Mouse (Mus musculus) kidney, postnatal 14 days (tissue): ENCODE results near the gene Slc35e4.

Source experiments
- DNase-seq: peaks from one replicate; pipeline ENCODE4 v3.0.0; 2022; ENCODE audit warnings: mixed read lengths

The Slc35e4 gene

DNA sequence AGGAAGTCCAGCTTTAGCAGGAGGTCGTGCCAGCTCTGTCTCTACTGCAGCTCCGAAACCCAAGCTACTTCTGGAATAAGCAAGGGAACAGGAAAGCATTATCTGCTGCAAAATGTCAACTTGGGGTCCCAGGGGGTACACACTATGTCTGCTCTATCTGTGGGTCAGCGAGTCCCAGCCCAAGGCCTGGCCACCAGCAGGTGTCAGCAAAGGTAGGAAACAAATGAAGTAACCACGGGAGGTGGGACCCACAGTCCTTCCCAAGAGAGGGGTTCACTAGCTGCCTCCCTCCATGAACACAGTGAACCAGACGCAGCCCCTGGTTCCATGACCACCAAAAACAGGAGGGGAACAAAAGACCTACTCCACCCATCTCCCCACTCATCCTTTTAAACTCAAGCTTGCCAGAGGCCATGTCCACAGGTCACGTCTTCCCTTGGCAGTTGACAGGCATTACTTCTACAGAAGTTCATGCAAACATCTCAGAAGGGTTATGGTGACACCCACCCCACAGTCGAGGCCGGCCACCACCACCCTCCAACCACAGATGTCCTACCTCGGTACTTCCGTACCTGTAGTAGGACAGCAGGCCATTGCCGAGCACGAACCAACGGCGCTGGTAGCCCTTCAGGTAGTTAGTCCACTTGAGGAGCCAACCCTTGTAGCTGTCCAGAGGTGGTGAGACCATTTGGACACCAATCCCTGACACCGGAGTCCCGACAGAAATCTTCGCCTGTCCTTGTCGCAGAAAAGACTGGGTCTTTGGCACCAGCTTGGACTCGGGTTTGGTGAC is 51.6 kb downstream of the Slc35e4 start:
- DNase-seq, result no peak

DNA sequence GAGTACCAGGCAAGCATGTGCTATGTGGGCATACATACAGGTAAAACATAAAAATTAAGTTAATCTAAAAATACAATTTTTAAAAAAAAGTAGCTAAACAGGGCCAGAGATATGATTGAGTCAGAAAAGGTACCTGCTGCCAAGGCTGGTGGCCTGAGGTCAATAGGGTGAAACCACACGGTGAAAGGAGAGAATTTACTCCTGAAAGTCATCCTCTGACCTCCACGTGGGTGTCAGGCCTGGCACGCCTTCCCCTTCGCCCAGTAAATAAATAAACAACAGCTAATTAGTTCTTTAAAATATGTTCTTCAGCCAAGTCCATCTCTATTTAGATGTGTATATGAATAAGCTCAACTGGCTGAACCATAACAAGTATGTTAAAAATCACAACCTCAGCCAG is 54.1 kb downstream of the Slc35e4 start:
- DNase-seq, result no peak

DNA sequence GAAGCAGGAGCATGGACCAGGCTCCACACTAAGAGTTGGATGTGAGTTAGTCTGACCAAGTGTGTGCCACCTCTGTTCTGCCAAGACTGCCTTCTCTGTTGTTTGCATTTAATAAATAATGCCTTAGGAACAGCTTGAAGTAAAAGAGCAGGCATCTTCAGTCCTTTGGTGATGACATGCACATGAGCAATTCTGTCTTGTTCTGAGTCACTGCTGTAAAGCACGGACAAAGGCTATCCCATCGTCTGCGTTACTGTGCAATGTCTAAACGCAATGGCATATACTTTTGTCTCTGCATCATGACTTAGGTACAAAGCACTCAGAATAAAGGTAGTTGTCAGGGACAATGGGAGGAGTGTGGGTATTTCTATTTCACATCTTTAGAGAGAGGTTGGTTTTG is 54.7 kb downstream of the Slc35e4 start:
- no peak for DNase-seq

DNA sequence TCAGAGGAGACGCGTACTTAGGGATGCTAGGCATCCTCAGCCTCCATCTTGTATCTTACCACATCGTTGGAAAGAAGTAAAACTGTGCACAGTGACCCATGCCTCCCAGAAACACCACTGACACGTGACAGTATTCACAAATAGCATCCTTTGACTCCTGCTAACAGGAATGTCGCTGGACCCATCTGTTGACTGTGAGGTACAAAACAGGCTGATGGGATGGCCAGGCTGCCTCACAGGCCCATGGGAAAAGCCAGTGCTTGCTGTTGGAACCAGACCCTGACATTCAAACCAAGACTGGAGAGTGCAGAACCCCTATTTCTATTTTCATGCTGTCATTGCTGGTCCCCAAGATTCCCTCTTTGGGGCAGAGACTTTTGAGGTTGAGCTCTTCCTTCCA is 56.6 kb downstream of the Slc35e4 start:
- DNase-seq, result no peak
